Mouse (Mus musculus): ENCODE data around the gene Sh2d5. TPM values are rescaled to one million over a fixed set of nuclear protein-coding genes. Genes with fewer than 3 reads are reported as not detected.
A peak's percentile ranks its signal among the peaks of the same experiment; 100 is the strongest.

Sh2d5 gene
- polyA plus RNA-seq, 1 experiment from 2014 or later: 2.4 TPM

GRCm38 (mm10) chr4:138221406-138221805 lies 28.8 kb upstream of the Sh2d5 start:
- no peak for DNase-seq (ENCODE audit: low spot score)
- WGBS: 96% methylated on average over 5 of the region's 5 CpGs
- H3K4me1 ChIP-seq (replicated peaks): peaks cover 26% of the 10 kb centered on the region

GRCm38 (mm10) chr4:138222396-138222795 lies 27.8 kb upstream of the Sh2d5 start:
- H3K9me3 ChIP-seq: no peaks in the 10 kb centered on the region
- H3K27me3 ChIP-seq (ENCODE audit: insufficient read depth, poor library complexity, severe bottlenecking): no peaks in the 10 kb centered on the region
- peaks cover 26% of the 10 kb centered on the region for H3K4me1 ChIP-seq (replicated peaks)
- WGBS: 87% methylated on average over 5 of the region's 5 CpGs
- H3K27ac ChIP-seq: no peak overlapping the region
- H3K4me3 ChIP-seq: no peak overlapping the region
- DNase-seq (ENCODE audit: low spot score): no peak
- H3K36me3 ChIP-seq: peaks cover 82% of the 10 kb centered on the region

More at GRCm38 (mm10) chr4:138221406-138221805, 28.8 kb upstream of the Sh2d5 start:
- H3K27ac ChIP-seq: no peak overlapping the region
- H3K36me3 ChIP-seq: peaks cover 73% of the 10 kb centered on the region
- no peaks in the 10 kb centered on the region for H3K27me3 ChIP-seq (ENCODE audit: insufficient read depth, poor library complexity, severe bottlenecking)
- no peak overlapping the region for H3K4me3 ChIP-seq
- no peaks in the 10 kb centered on the region for H3K9me3 ChIP-seq

- H3K27me3 ChIP-seq (ENCODE audit: insufficient read depth, poor library complexity, severe bottlenecking): no peaks in the 10 kb centered on the region
- H3K4me3 ChIP-seq: no peak overlapping the region
- H3K9me3 ChIP-seq: no peaks in the 10 kb centered on the region
- no peak for DNase-seq (ENCODE audit: low spot score)
- H3K4me1 ChIP-seq (replicated peaks): peaks cover 16% of the 10 kb centered on the region
- 89% methylated on average over 10 of the region's 10 CpGs for WGBS
- peaks cover 91% of the 10 kb centered on the region for H3K36me3 ChIP-seq
- H3K27ac ChIP-seq: no peak overlapping the region
Observed at GRCm38 (mm10) chr4:138223623-138224022, 26.6 kb upstream of the Sh2d5 start.

- WGBS: 74% methylated on average over 27 of the region's 27 CpGs
- no peak overlapping the region for H3K4me3 ChIP-seq
- peaks cover 61% of the 10 kb centered on the region for H3K36me3 ChIP-seq
- no peaks in the 10 kb centered on the region for H3K9me3 ChIP-seq
- peaks cover 29% of the 10 kb centered on the region for H3K4me1 ChIP-seq (replicated peaks)
- DNase-seq (ENCODE audit: low spot score): no peak
- H3K27ac ChIP-seq: no peak overlapping the region
- H3K27me3 ChIP-seq (ENCODE audit: insufficient read depth, poor library complexity, severe bottlenecking): peaks cover 50% of the 10 kb centered on the region
Observed at GRCm38 (mm10) chr4:138246756-138247665, 3.2 kb upstream of the Sh2d5 start.

GRCm38 (mm10) chr4:138251819-138252218 lies 1.6 kb downstream of the Sh2d5 start:
- peak overlapping the region; percentile 73 for H3K27ac ChIP-seq
- WGBS: under 1% methylated on average over 14 of the region's 14 CpGs
- H3K27me3 ChIP-seq (ENCODE audit: insufficient read depth, poor library complexity, severe bottlenecking): peaks cover 98% of the 10 kb centered on the region

GRCm38 (mm10) chr4:138252231-138252630 lies 2.0 kb downstream of the Sh2d5 start:
- Histone ChIP-seq H3K27me3 (ENCODE audit: insufficient read depth, poor library complexity, severe bottlenecking) (peaks cover 100% of the 10 kb centered on the region), H3K4me3 (peak overlapping the region; percentile 72), H3K27ac (peak overlapping the region; percentile 73), H3K36me3 (peaks cover 9% of the 10 kb centered on the region), H3K9me3 (no peaks in the 10 kb centered on the region), H3K4me1 (replicated peaks) (peaks cover 39% of the 10 kb centered on the region)
- DNase-seq (ENCODE audit: low spot score): no peak
- WGBS: 11% methylated on average over 5 of the region's 5 CpGs

More at GRCm38 (mm10) chr4:138251819-138252218, 1.6 kb downstream of the Sh2d5 start:
- Histone ChIP-seq H3K4me1 (replicated peaks) (peaks cover 39% of the 10 kb centered on the region), H3K4me3 (peak overlapping the region; percentile 72), H3K9me3 (no peaks in the 10 kb centered on the region), H3K36me3 (peaks cover 13% of the 10 kb centered on the region)
- peak; percentile 79 for DNase-seq (ENCODE audit: low spot score)

DNA sequence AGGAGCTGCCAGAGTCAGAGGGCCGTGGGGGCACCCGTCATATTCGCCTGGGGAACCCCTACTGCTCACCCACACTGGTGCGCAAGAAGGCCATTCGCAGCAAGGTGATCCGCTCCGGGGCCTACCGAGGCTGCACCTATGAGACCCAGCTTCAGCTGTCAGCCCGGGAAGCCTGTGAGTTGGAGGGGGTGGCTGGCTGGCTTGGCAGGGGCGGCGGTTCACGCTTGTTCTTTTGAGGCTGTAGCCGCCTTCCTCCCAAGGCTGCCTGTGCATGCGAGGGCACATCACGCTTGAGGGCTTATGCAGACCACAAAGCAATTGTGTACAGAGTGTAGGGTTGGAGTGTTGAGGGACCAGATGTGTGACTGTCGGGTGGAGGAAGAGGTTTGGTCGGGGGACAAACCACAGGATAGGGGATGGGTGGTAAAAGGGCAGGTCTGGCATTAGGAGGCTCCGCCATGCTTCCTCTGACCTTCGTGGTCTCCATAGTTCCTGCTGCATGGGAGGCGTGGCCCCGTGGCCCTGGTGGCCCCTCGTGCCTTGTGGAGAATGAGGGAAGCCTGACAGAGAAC lies 7.0 kb downstream of the Sh2d5 start:
- WGBS: 86% methylated on average over 22 of the region's 22 CpGs
- H3K27me3 ChIP-seq (ENCODE audit: insufficient read depth, poor library complexity, severe bottlenecking): peaks cover 91% of the 10 kb centered on the region

GRCm38 (mm10) chr4:138258663-138259062 lies 8.5 kb downstream of the Sh2d5 start:
- Histone ChIP-seq H3K4me1 (replicated peaks) (peaks cover 27% of the 10 kb centered on the region), H3K27me3 (ENCODE audit: insufficient read depth, poor library complexity, severe bottlenecking) (peaks cover 88% of the 10 kb centered on the region), H3K4me3 (no peak overlapping the region), H3K27ac (no peak overlapping the region), H3K9me3 (no peaks in the 10 kb centered on the region), H3K36me3 (peaks cover 7% of the 10 kb centered on the region; the same call in 1 of the 2 replicates)
- 84% methylated on average over 7 of the region's 7 CpGs for WGBS
- no peak for DNase-seq (ENCODE audit: low spot score)

More for the DNA sequence above, 7.0 kb downstream of the Sh2d5 start:
- peaks cover 26% of the 10 kb centered on the region for H3K4me1 ChIP-seq (replicated peaks)
- H3K27ac ChIP-seq: no peak overlapping the region
- no peak overlapping the region for H3K4me3 ChIP-seq
- no peaks in the 10 kb centered on the region for H3K9me3 ChIP-seq
- no peak for DNase-seq (ENCODE audit: low spot score)
- peaks cover 7% of the 10 kb centered on the region; the same call in 1 of the 2 replicates for H3K36me3 ChIP-seq

DNA sequence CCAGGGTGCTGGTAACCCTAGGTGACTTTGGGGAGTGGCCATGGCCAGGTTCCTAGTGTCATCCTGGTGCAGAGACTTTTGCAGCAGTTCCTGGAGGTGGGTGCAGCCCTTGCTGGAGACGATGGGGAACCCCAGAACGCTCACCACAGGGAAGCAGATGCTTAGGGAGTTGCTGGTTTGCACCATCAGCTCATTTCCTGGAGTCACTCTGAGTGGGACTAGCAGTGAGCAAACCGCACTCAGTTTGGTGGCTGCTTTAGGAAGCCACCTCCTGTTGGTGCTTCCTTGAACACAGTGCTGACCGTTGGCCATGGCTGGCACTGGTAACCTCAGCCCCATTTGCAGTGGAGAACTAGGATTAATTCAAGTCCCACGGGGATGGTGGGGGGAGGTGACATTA lies 9.3 kb downstream of the Sh2d5 start:
- H3K4me1 ChIP-seq (replicated peaks): peaks cover 27% of the 10 kb centered on the region
- H3K27me3 ChIP-seq (ENCODE audit: insufficient read depth, poor library complexity, severe bottlenecking): peaks cover 88% of the 10 kb centered on the region
- H3K27ac ChIP-seq: no peak overlapping the region
- 76% methylated on average over 5 of the region's 5 CpGs for WGBS
- DNase-seq (ENCODE audit: low spot score): no peak
- H3K36me3 ChIP-seq: peaks cover 7% of the 10 kb centered on the region; the same call in 1 of the 2 replicates
- no peak overlapping the region for H3K4me3 ChIP-seq
- no peaks in the 10 kb centered on the region for H3K9me3 ChIP-seq

GRCm38 (mm10) chr4:138261843-138262681 lies 11.9 kb downstream of the Sh2d5 start:
- Histone ChIP-seq H3K27ac (peak overlapping the region; percentile 77), H3K9me3 (no peaks in the 10 kb centered on the region), H3K4me3 (peak overlapping the region; percentile 72), H3K4me1 (replicated peaks) (peaks cover 27% of the 10 kb centered on the region), H3K27me3 (ENCODE audit: insufficient read depth, poor library complexity, severe bottlenecking) (peaks cover 72% of the 10 kb centered on the region), H3K36me3 (peaks cover 7% of the 10 kb centered on the region; the same call in 1 of the 2 replicates)
- peak; percentile 94 for DNase-seq (ENCODE audit: low spot score)
- under 1% methylated on average over 78 of the region's 78 CpGs for WGBS

DNA sequence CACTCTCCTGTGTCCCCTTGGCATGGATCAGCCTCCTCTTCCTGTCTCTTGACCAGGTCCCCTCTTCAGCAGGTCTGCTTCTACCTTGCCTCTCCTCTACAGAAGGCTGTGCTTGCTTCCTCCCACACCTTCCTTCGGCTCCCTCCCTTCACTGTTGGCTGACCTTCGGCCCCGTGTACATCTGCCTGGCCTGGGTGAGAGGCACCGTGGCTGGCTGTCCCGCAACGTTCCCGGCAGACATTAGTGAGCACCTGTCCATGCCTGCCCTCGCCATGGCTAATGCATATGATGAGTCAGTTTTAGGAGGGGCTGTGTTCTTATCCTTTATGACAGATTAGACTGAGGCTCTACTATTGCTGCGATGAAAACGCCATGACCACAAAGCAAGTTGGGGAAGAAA lies 17.7 kb downstream of the Sh2d5 start:
- DNase-seq (ENCODE audit: low spot score): no peak
- Histone ChIP-seq H3K27me3 (ENCODE audit: insufficient read depth, poor library complexity, severe bottlenecking) (peaks cover 25% of the 10 kb centered on the region), H3K4me1 (replicated peaks) (peaks cover 5% of the 10 kb centered on the region), H3K27ac (no peak overlapping the region), H3K9me3 (no peaks in the 10 kb centered on the region), H3K36me3 (no peaks in the 10 kb centered on the region), H3K4me3 (no peak overlapping the region)
- 90% methylated on average over 10 of the region's 10 CpGs for WGBS

Measured in hindbrain, embryonic 10.5 days (tissue).